Mouse (Mus musculus): ENCODE measurements around the gene Mrpl24. TPM values are rescaled to one million over a fixed set of nuclear protein-coding genes. Genes with fewer than 3 reads are reported as not detected.

Mrpl24 gene
- polyA plus RNA-seq, 1 experiment from 2014 or later: 78.3 TPM

Other genes with a start within 250 kb of the Mrpl24 start
- gene Lrrc71, start 170.9 kb upstream of the Mrpl24 start, polyA plus RNA-seq (2016; fragmentation: Nextera tagmentation; extraction: Ambion mirVana): 0.39 and 0.51 TPM in 2 replicates
- gene Ntrk1, start 124.3 kb upstream of the Mrpl24 start, polyA plus RNA-seq (2016; fragmentation: Nextera tagmentation; extraction: Ambion mirVana): 4.9 and 5.1 TPM in 2 replicates
- gene Insrr, start 122.6 kb upstream of the Mrpl24 start, polyA plus RNA-seq (2016; fragmentation: Nextera tagmentation; extraction: Ambion mirVana): 0.78 and 0.89 TPM in 2 replicates
- gene Pear1, start 95.2 kb upstream of the Mrpl24 start, polyA plus RNA-seq (2016; fragmentation: Nextera tagmentation; extraction: Ambion mirVana): 12.3 and 14.7 TPM in 2 replicates
- 0.06 and 0.11 TPM in 2 replicates for gene Sh2d2a, start 72.8 kb upstream of the Mrpl24 start, polyA plus RNA-seq (2016; fragmentation: Nextera tagmentation; extraction: Ambion mirVana)
- 18.6 and 19.1 TPM in 2 replicates for gene Prcc, start 33.9 kb upstream of the Mrpl24 start, polyA plus RNA-seq (2016; fragmentation: Nextera tagmentation; extraction: Ambion mirVana)
- gene Hdgf, start 13.2 kb upstream of the Mrpl24 start, polyA plus RNA-seq (2016; fragmentation: Nextera tagmentation; extraction: Ambion mirVana): 176 and 213 TPM in 2 replicates
- gene Isg20l2, start 10.8 kb downstream of the Mrpl24 start, polyA plus RNA-seq (2016; fragmentation: Nextera tagmentation; extraction: Ambion mirVana): 81.6 and 81.9 TPM in 2 replicates
- gene Rrnad1, start 11.2 kb downstream of the Mrpl24 start, polyA plus RNA-seq (2016; fragmentation: Nextera tagmentation; extraction: Ambion mirVana): 18.6 and 21.6 TPM in 2 replicates
- 562 and 684 TPM in 2 replicates for gene Crabp2, start 29.2 kb downstream of the Mrpl24 start, polyA plus RNA-seq (2016; fragmentation: Nextera tagmentation; extraction: Ambion mirVana)
- 125 and 158 TPM in 2 replicates for gene Nes, start 51.6 kb downstream of the Mrpl24 start, polyA plus RNA-seq (2016; fragmentation: Nextera tagmentation; extraction: Ambion mirVana)
- 0.41 and 0.86 TPM in 2 replicates for gene Bcan, start 80.7 kb downstream of the Mrpl24 start, polyA plus RNA-seq (2016; fragmentation: Nextera tagmentation; extraction: Ambion mirVana)
- 0.10 TPM in 1 of 2 replicates, not detected in the other for gene Hapln2, start 108.1 kb downstream of the Mrpl24 start, polyA plus RNA-seq (2016; fragmentation: Nextera tagmentation; extraction: Ambion mirVana)
- 41.7 and 47.0 TPM in 2 replicates for gene Gpatch4, start 123.6 kb downstream of the Mrpl24 start, polyA plus RNA-seq (2016; fragmentation: Nextera tagmentation; extraction: Ambion mirVana)
- gene Naxe, start 139.0 kb downstream of the Mrpl24 start, polyA plus RNA-seq (2016; fragmentation: Nextera tagmentation; extraction: Ambion mirVana): 126 and 138 TPM in 2 replicates
- not detected in 2 replicates for gene Ttc24, start 158.8 kb downstream of the Mrpl24 start, polyA plus RNA-seq (2016; fragmentation: Nextera tagmentation; extraction: Ambion mirVana)
- 22.6 and 24.6 TPM in 2 replicates for gene Iqgap3, start 162.5 kb downstream of the Mrpl24 start, polyA plus RNA-seq (2016; fragmentation: Nextera tagmentation; extraction: Ambion mirVana)
- gene Mef2d, start 222.9 kb downstream of the Mrpl24 start, polyA plus RNA-seq (2016; fragmentation: Nextera tagmentation; extraction: Ambion mirVana): 8.2 and 11.0 TPM in 2 replicates

Data from midbrain, embryonic 10.5 days (tissue).